21 mouse cellular contexts compared by ENCODE assay signal in the genomic region with DNA sequence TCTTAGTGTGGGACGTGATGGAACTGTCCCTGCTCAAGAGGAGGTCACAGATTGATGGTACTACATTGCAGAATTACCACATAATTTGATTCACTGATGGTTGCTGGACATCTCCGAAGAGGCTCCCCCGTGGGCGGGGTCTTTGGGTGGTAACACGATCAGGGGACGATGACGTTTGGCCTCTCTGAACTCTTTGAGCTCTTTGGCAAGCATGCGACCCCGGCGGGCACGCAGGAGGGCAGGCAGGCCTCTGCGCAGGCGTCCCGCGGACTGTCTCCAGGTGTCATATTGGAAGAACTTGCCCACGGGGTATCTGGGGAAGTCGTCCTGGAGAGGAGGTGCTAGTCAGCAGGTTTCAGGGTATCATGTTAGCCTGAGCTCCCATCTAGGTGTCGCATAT. TPM values are rescaled to one million over a fixed set of nuclear protein-coding genes. Genes with fewer than 3 reads are reported as not detected.
DNase-seq lines count a peak whose midpoint lies in the region; ATAC-seq lines count a peak whose summit lies in the region.
"Had no signal": no experiment of that assay in that cellular context is flagged by ENCODE, and none has a peak within 500 bp of the region (broad histone marks: within the 10 kb centered on the region; RNA-seq: fewer than 3 reads in every experiment).

No protein-coding gene starts in this region.

- no peak for ATAC-seq in heart, embryonic 12.5 days (ENCODE audit: insufficient number of reproducible peaks, low FRiP score)
- no peak for ATAC-seq in midbrain, embryonic 14.5 days (ENCODE audit: low FRiP score, low TSS enrichment)
- no peak for ATAC-seq in midbrain, embryonic 15.5 days (replicated peaks)
- ATAC-seq in embryonic facial prominence, embryonic 14.5 days (ENCODE audit: low read depth), result no peak
- no peak for ATAC-seq in limb, embryonic 15.5 days (ENCODE audit: insufficient number of reproducible peaks, low FRiP score, low TSS enrichment, low read depth)
- ATAC-seq: forebrain, postnatal 0 days; midbrain, embryonic 13.5 days had no signal

- H3K27me3 ChIP-seq in heart, embryonic 12.5 days (replicated peaks), result peaks cover 54% of the 10 kb centered on the region
- peaks cover 54% of the 10 kb centered on the region for H3K27me3 ChIP-seq in midbrain, embryonic 14.5 days (ENCODE audit: control insufficient read depth, insufficient read depth, low read length)
- H3K27me3 ChIP-seq in midbrain, embryonic 15.5 days (replicated peaks), result peaks cover 63% of the 10 kb centered on the region
- peaks cover 46% of the 10 kb centered on the region for H3K27me3 ChIP-seq in embryonic facial prominence, embryonic 14.5 days (replicated peaks; ENCODE audit: control insufficient read depth, insufficient read depth, low read length)
- H3K27me3 ChIP-seq in limb, embryonic 15.5 days, result peaks cover 50% of the 10 kb centered on the region

- H3K4me1 ChIP-seq in heart, embryonic 12.5 days (replicated peaks), result peaks cover 16% of the 10 kb centered on the region
- peaks cover 2% of the 10 kb centered on the region; the same call in 1 of the 2 replicates for H3K4me1 ChIP-seq in midbrain, embryonic 14.5 days (ENCODE audit: control insufficient read depth, insufficient read depth, low read length)
- peaks cover 12% of the 10 kb centered on the region for H3K4me1 ChIP-seq in midbrain, embryonic 15.5 days
- H3K4me1 ChIP-seq in embryonic facial prominence, embryonic 14.5 days (ENCODE audit: control insufficient read depth, insufficient read depth, low read length), result no peaks in the 10 kb centered on the region
- peaks cover 32% of the 10 kb centered on the region for H3K4me1 ChIP-seq in limb, embryonic 15.5 days
- H3K4me1 ChIP-seq: liver, embryonic 15.5 days had no signal

- H3K36me3 ChIP-seq in heart, embryonic 12.5 days, result peaks cover 43% of the 10 kb centered on the region
- H3K36me3 ChIP-seq in midbrain, embryonic 14.5 days (ENCODE audit: control insufficient read depth, insufficient read depth, low read length), result no peaks in the 10 kb centered on the region
- no peaks in the 10 kb centered on the region for H3K36me3 ChIP-seq in midbrain, embryonic 15.5 days (replicated peaks)
- H3K36me3 ChIP-seq in embryonic facial prominence, embryonic 14.5 days (ENCODE audit: control insufficient read depth, insufficient read depth, low read length), result peaks cover 50% of the 10 kb centered on the region
- peaks cover 31% of the 10 kb centered on the region for H3K36me3 ChIP-seq in limb, embryonic 15.5 days
- H3K36me3 ChIP-seq: liver, embryonic 15.5 days; midbrain, embryonic 13.5 days had no signal

- H3K27ac ChIP-seq in heart, embryonic 12.5 days (ENCODE audit: poor library complexity, severe bottlenecking), result peak overlapping the region; percentile 65
- H3K27ac ChIP-seq in midbrain, embryonic 14.5 days (replicated peaks; ENCODE audit: low read depth, low read length), result no peak overlapping the region
- H3K27ac ChIP-seq in midbrain, embryonic 15.5 days, result no peak overlapping the region
- H3K27ac ChIP-seq in embryonic facial prominence, embryonic 14.5 days (replicated peaks; ENCODE audit: low read depth, low read length), result peak overlapping the region; percentile 65
- H3K27ac ChIP-seq in limb, embryonic 15.5 days, result peak overlapping the region; percentile 73
- H3K27ac ChIP-seq: hindbrain, embryonic 10.5 days; liver, embryonic 15.5 days; midbrain, embryonic 13.5 days had no signal

- DNase-seq in heart, adult 8-10 months (ENCODE audit: low spot score), result no peak
- DNase-seq in midbrain, embryonic 14.5 days, result peak; percentile 13
- DNase-seq in embryonic facial prominence, embryonic 14.5 days (ENCODE audit: low spot score), result no peak
- no peak for DNase-seq in T-cell, adult 2 months (ENCODE audit: low spot score)
- no peak for DNase-seq in gastrocnemius, postnatal 10 days
- DNase-seq: adrenal gland, postnatal 10 days; cerebellum, adult 8-10 months; forebrain, postnatal 0 days; kidney, adult 18-20 months; lung, postnatal 36 days; right cerebral cortex, adult 18-20 months; spleen, adult 18-20 months had no signal

- peak overlapping the region; percentile 97 for H3K9ac ChIP-seq in heart, embryonic 12.5 days
- no peak overlapping the region for H3K9ac ChIP-seq in midbrain, embryonic 14.5 days (replicated peaks; ENCODE audit: low read length)
- H3K9ac ChIP-seq in midbrain, embryonic 15.5 days, result no peak overlapping the region
- H3K9ac ChIP-seq in embryonic facial prominence, embryonic 14.5 days (ENCODE audit: low read depth, low read length), result peak overlapping the region; percentile 69; the same call in 1 of the 2 replicates
- 0 out of 2 replicates have a peak overlapping the region, but pooled peaks have one; percentile 33 for H3K9ac ChIP-seq in limb, embryonic 15.5 days
- H3K9ac ChIP-seq: forebrain, postnatal 0 days; liver, embryonic 15.5 days; midbrain, embryonic 13.5 days had no signal

- H3K9me3 ChIP-seq in heart, embryonic 12.5 days (replicated peaks), result no peaks in the 10 kb centered on the region
- H3K9me3 ChIP-seq in midbrain, embryonic 14.5 days (ENCODE audit: control insufficient read depth, low read length), result no peaks in the 10 kb centered on the region
- no peaks in the 10 kb centered on the region for H3K9me3 ChIP-seq in midbrain, embryonic 15.5 days
- H3K9me3 ChIP-seq in embryonic facial prominence, embryonic 14.5 days (ENCODE audit: control insufficient read depth, low read length), result no peaks in the 10 kb centered on the region
- H3K9me3 ChIP-seq in limb, embryonic 15.5 days, result no peaks in the 10 kb centered on the region
- H3K9me3 ChIP-seq: hindbrain, embryonic 10.5 days; liver, embryonic 15.5 days; midbrain, embryonic 13.5 days had no signal

- H3K4me3 ChIP-seq in heart, embryonic 12.5 days, result peak overlapping the region; percentile 62
- no peak overlapping the region for H3K4me3 ChIP-seq in midbrain, embryonic 14.5 days (replicated peaks; ENCODE audit: low read depth, low read length)
- H3K4me3 ChIP-seq in midbrain, embryonic 15.5 days, result no peak overlapping the region
- H3K4me3 ChIP-seq in embryonic facial prominence, embryonic 14.5 days (ENCODE audit: low read depth, low read length), result 0 out of 2 replicates have a peak overlapping the region, but pooled peaks have one; percentile 61
- peak overlapping the region; percentile 58 for H3K4me3 ChIP-seq in limb, embryonic 15.5 days
- H3K4me3 ChIP-seq: erythroblast, embryonic 14.5 days; hindbrain, embryonic 10.5 days; liver, embryonic 15.5 days; midbrain, embryonic 13.5 days had no signal

- H3K4me2 ChIP-seq in heart, embryonic 12.5 days, result peak overlapping the region; percentile 72
- H3K4me2 ChIP-seq in midbrain, embryonic 14.5 days (ENCODE audit: low read length), result no peak overlapping the region
- no peak overlapping the region for H3K4me2 ChIP-seq in midbrain, embryonic 15.5 days
- H3K4me2 ChIP-seq in embryonic facial prominence, embryonic 14.5 days (ENCODE audit: low read depth, low read length), result peak overlapping the region; percentile 67
- H3K4me2 ChIP-seq in limb, embryonic 15.5 days, result peak overlapping the region; percentile 54; the same call in 1 of the 2 replicates
- H3K4me2 ChIP-seq: liver, embryonic 15.5 days; midbrain, embryonic 13.5 days had no signal

- WGBS in heart, embryonic 12.5 days, result 17% methylated on average over 18 of the region's 18 CpGs
- 3% methylated on average over 18 of the region's 18 CpGs for WGBS in midbrain, embryonic 14.5 days
- 11% methylated on average over 18 of the region's 18 CpGs for WGBS in midbrain, embryonic 15.5 days
- 8% methylated on average over 14 of the region's 18 CpGs for WGBS in embryonic facial prominence, embryonic 14.5 days
- 21% methylated on average over 18 of the region's 18 CpGs for WGBS in limb, embryonic 15.5 days

RNA-seq across cellular contexts. Expression of a gene that starts 12.9 kb away (rescaled TPM):
- 1,315 and 1,354 TPM in 2 replicates for polyA plus RNA-seq in heart, embryonic 12.5 days (2016; fragmentation: Nextera tagmentation; extraction: Ambion mirVana)
- total RNA-seq in heart, adult 8-10 months (2022), result 10 to 100 TPM; 53.1 to 76.2 (median 63.4) TPM
- polyA plus RNA-seq in midbrain, embryonic 14.5 days (2014; fragmentation: Nextera tagmentation; extraction: Ambion mirVana), result 19.1 and 102 TPM in 2 replicates
- polyA plus RNA-seq in midbrain, embryonic 15.5 days (2015; fragmentation: Nextera tagmentation; extraction: Ambion mirVana), result 128 and 159 TPM in 2 replicates
- 1,478 and 1,518 TPM in 2 replicates for polyA plus RNA-seq in embryonic facial prominence, embryonic 14.5 days (2014; fragmentation: Nextera tagmentation; extraction: Ambion mirVana)
- 1,279 and 1,432 TPM in 2 replicates for polyA plus RNA-seq in limb, embryonic 15.5 days (2015; fragmentation: Nextera tagmentation; extraction: Ambion mirVana)
- total RNA-seq in gastrocnemius, postnatal 10 days (2021), result 1,000 to 10,000 TPM; 6,069 to 6,624 TPM

RNA-seq across cellular contexts. Expression of a gene that starts 16.0 kb away (rescaled TPM):
- 0.04 and 0.21 TPM in 2 replicates for polyA plus RNA-seq in heart, embryonic 12.5 days (2016; fragmentation: Nextera tagmentation; extraction: Ambion mirVana)
- under 1 TPM in 1 of 4 experiments, not detected in 3; 0.09 TPM for total RNA-seq in heart, adult 8-10 months (2022)
- polyA plus RNA-seq in midbrain, embryonic 14.5 days (2014; fragmentation: Nextera tagmentation; extraction: Ambion mirVana), result 0.04 TPM in 1 of 2 replicates, not detected in the other
- not detected in 2 replicates for polyA plus RNA-seq in midbrain, embryonic 15.5 days (2015; fragmentation: Nextera tagmentation; extraction: Ambion mirVana)
- 0.55 and 0.63 TPM in 2 replicates for polyA plus RNA-seq in embryonic facial prominence, embryonic 14.5 days (2014; fragmentation: Nextera tagmentation; extraction: Ambion mirVana)
- 0.31 and 0.82 TPM in 2 replicates for polyA plus RNA-seq in limb, embryonic 15.5 days (2015; fragmentation: Nextera tagmentation; extraction: Ambion mirVana)
- under 1 TPM; 0.25 to 0.47 TPM for total RNA-seq in gastrocnemius, postnatal 10 days (2021)
- total RNA-seq: forebrain, postnatal 0 days had no signal
- polyA plus RNA-seq: hindbrain, embryonic 10.5 days; liver, embryonic 15.5 days; midbrain, embryonic 13.5 days; neural tube, embryonic 14.5 days; urinary bladder, adult 2 months had no signal

Comparison
In these comparisons a context has a peak if more than half of its experiments do, and no peak if none do; other contexts are left out.
1. H3K27ac ChIP-seq: peak in heart, embryonic 12.5 days (single experiment), embryonic facial prominence, embryonic 14.5 days (single experiment) and limb, embryonic 15.5 days (single experiment); none in midbrain, embryonic 14.5 days (single experiment) and midbrain, embryonic 15.5 days (single experiment).
2. H3K4me2 ChIP-seq: peak in heart, embryonic 12.5 days (single experiment), embryonic facial prominence, embryonic 14.5 days (single experiment) and limb, embryonic 15.5 days (single experiment); none in midbrain, embryonic 14.5 days (single experiment) and midbrain, embryonic 15.5 days (single experiment).
3. H3K4me3 ChIP-seq: peak in heart, embryonic 12.5 days (single experiment), embryonic facial prominence, embryonic 14.5 days (single experiment) and limb, embryonic 15.5 days (single experiment); none in midbrain, embryonic 14.5 days (single experiment) and midbrain, embryonic 15.5 days (single experiment).
4. H3K9ac ChIP-seq: peak in heart, embryonic 12.5 days (single experiment), embryonic facial prominence, embryonic 14.5 days (single experiment) and limb, embryonic 15.5 days (single experiment); none in midbrain, embryonic 14.5 days (single experiment) and midbrain, embryonic 15.5 days (single experiment).